Mouse (Mus musculus): Measurements from ENCODE around the gene Gm10447.

The Gm10447 gene

DNA sequence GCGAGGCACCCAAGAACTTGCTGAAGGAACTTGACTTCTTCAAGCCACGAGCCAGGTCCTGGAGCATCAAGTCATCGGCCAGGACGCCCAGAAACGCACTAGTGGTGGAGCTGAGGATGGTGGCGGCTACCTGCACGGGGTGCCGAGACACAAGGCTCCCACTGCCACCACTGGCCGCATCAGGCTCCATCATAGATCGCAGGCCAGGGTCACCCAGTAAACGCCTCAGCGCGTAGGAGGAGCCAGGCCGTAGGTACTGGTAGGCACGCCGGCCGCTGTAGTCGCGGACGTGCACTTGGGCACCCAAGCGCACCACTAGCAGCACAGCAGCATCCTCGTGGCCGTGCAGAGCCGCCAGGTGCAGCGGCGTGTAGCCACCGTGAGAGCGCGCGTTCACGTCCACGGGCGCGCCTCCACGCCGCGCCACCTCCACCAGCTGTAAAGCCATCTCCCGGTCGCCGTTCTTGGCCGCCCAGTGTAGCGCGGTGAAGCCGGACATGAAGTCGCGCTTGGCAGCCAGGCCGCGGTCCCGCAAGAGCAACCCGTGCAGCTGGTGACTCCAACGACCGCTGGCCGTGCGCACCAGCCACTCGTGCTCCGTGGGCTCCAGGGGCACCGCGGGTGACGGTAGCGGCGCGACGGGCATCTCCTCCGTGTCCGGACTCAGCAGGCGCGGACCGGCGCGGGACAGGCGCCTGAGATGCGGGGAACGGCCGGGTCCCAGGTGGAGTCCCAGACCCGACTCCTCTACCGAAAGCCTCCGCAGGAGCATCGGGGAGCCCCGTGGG, 21.7 kb upstream of the Gm10447 start:
- no peak for DNase-seq

DNA sequence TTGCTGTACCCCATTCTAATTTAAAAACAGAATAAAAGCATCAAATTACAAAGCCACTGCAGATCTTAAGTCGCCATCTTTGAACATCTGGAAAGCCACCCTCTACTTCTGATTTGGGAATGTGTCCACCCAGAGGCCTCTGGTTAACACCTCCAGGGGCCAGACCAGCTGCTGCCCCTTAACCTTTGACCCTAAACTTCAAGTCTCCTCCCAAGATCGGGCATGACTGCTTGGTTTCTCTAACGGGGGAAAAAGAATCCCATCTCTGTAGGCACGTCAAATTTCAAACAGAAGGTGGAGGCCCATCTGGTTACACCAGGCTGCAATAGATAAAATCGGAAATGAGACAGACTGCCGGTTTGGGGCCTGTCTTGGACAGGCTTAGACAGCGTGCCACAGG, 20.9 kb upstream of the Gm10447 start:
- DNase-seq: no peak

DNA sequence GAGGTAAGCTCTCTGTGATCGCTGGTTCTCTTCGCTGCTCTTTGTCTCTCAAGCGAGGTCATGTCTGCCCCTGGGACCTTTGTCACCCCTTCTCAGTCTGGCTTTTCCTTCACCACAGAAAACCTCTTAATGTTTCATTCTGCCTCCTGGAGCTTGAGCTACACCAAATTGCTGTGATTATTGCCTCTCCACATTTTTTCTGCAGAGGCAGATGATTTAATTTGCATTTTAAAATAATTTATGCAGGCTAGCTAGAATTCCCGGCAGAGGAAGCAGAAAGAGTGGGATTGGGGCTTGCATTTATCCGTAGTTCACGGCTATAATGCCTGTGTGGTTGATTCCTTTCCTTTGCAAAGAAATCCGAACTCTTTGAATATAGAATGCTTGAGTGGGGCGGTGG, 18.7 kb upstream of the Gm10447 start:
- DNase-seq: no peak

DNA sequence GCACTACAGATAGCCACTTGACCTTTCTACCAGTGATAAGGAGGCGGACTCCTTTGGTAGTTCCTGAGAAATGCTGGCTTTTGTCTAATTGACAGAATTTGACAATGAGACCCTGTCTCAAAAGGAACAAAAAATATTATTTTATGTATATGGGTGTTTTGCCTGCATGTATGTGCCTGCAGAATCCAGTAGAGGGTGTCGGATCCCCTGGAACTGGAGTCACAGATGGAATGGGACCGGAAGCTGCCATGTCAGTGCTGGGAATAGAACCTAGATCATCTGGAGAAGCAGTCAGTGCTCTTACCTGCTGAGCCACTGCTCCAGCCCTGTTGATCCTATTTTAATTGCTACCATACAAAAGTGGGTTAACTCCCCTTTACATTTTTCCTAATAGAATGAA, 15.8 kb upstream of the Gm10447 start:
- no peak for DNase-seq

DNA sequence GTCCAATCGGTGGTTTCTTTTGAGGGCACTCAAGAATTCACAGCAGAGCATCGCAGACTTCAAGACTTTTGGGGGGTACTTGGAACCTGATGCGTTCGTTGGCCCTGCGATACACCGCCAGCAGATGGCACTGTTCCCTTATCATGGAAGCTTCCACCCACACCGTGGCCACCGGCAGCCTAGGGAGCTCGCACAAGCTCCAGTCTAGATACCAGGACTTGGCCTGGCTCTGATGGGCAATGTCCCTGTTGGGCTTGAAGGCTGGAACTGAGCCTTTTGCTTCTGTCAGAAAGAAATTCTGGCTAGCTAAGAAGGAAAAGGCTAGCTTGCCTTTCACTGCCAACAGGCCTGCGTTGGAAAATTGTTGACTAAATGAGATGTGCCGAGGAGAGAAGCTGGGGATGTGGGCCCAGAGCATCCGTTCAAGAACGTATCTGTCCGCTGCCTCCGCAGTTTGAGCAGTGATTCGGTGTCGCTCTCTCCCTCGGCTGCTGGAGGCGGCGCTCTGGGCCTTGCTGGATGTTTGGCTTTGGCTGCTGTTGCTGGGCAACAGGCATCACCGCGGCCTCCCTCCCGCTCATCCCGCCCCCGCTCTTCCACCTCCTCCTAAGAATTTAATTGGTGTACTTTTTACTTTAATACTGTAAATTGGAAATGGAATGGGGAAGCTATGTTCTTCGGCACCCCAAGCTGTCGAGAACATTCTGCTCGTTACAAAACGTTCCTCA, 13.2 kb upstream of the Gm10447 start, which contains the start of gene Gm9837:
Gene Gm9837 (minus strand): TSS at position 512 of the 728 bp plus-strand sequence.
- peak; percentile 76 to 82 for DNase-seq

DNA sequence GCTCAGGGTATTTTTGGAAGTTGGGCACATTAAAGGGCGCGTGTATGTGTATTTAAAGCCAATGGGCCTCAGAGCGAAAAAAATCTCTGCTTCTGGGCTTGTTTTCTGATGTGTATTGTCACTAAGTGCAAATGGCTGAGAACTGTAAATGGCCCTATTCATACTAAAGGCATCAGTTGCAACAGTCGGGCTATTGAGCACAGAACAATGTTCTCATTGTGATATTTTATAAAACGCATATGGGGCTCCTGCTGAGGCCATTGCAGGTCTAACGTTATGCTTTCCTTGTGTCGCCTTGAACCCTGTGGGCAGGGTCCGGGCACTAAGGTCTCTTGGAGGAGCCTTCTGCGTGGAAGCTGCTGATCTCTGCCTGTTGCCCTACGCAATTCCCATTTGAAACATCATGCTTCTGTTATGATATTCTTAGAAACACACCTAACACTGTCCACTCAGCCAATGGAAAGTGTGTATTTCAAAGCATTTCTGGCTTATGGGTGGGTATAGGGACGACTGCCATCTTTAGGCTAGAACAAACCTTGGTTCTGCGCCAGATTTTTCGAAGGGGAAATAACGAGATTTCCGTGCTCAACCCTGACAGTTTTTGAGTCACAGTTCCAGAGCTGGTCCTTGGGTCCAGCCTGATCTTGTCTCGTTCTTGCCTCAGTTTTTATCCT, 12.5 kb upstream of the Gm10447 start:
- no peak for DNase-seq

DNA sequence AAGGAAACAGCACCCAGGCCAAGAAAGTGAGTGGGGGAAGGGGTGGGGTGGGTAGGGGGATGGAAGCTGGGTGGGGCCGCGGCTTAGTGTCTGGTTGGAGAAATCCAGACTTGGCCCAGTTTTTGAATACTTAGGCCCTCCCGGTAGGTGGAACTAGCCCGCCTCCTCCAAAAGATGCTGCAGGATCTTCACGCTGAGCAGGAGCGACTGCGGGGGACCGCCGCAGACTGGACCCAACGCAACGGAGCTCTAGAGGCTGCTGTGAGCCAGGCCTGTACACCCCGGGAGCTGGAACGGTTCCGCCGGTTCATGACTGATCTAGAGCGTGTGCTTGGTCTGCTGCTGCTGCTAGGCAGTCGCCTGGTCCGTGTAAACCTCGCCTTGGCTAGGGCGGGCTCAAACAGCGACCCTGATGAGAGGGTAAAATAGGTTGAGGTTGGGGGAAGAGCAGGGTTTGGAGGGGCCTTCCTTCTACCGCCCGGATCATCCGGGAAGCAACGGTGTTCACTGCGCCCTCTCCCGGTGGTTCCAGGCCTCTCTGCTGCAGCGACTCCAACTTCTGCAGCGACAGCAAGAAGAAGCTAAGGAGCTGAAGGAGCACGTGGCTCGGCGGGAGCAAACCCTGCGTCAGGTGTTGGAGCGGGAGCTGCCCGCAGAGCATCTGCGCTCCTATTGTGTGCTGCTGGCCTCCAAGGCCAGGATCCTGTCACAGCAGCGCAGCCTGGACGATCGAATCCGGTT, 9.5 kb upstream of the Gm10447 start:
- peak; percentile 50 to 54 for DNase-seq

DNA sequence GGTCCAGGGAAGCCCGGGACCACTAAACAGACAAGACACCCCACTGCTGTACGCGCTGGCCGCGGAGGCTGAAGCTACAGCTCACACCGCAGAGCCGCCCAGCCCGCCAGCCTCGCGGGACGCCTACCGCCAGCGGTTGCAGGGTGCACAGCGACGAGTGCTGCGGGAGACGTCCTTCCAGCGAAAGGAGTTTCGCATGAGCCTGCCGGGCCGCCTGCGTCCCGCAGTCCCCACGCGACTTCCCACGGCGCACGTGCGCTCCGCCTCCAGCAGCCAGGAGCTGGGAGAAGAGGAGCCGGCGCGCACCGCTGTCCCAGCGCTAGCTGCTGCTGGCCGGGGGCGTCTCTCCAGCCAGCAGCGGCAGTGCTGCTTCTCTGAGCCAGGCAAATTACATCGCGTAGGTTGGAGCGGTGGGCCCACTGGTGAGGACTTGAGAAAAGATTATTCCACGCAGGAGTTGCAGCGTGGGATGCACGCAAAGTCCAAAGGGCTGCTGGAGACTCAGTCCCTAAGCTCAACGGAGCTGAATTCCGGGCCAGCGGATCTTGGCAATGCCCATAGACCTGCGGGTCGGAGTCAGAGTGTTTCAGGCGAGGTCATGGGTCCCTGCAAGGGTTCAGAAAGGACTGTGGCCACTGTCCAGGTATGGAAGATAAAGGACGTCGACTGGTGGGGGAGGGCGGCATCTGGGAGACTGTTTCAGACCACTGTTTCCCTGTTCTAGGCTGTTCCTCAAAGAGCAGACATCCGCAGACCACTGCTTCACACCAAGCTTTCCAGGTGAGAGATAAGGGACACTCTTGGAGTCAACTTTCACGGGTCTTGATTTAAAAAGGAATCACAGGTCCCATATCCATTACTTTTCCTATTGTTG, 6.9 kb upstream of the Gm10447 start:
- DNase-seq: no peak

DNA sequence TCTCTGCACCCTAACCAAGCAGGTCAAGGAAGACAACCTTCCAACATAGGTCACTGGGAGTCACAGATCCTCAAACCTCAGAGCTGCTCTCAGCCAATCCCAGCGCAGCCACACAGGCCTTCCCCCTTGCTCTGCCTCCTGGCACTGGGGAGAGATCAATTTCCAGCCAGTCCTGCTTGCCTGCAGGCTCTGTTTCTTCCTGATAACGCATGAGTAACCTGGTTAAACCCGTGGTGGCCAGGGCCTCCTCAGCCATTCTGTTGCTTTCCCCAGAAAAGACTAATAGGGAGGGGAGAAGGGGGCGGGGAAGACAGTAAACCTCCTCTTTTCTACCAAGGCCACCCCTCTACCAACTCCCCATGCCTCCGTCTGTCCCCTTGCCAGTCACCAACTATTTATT, 4.8 kb upstream of the Gm10447 start:
- DNase-seq: no peak

DNA sequence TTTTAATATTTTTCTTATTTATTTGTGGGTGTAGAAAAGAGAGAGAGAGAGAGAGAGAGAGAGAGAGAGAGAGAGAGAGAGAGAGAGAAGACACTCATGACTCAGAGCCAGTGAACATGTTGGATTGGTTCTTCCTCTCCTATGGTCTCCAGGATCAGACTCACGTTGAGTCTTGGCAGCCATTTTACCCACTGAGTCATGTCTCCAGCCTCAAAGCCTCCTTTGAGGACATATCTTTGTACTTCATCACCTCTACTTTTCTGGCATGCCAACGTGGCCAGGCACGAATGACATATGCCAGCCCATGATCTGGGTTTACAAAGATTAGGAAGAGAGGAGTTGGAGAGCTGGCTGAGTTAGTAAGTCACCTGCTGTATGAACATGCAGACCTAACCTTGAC, 3.3 kb upstream of the Gm10447 start:
- no peak for DNase-seq

DNA sequence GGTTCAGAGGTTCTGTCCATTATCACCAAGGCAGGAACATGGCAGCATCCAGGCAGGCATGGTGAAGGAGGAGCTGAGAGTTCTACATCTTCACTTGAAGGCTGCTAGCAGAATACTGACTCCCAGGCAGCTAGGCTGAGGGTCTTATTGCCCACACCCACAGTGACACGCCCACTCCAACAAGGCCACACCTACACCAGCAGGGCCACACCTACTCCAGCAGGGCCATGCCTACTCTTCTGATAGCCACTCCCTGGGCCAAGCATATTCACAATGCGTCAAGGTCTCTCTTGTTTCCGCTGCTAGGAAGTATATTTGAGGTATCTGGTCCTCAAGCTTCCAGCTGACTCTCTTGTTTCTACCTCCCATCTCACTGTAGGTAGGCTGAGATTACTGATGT, 2.1 kb upstream of the Gm10447 start:
- no peak for DNase-seq

DNA sequence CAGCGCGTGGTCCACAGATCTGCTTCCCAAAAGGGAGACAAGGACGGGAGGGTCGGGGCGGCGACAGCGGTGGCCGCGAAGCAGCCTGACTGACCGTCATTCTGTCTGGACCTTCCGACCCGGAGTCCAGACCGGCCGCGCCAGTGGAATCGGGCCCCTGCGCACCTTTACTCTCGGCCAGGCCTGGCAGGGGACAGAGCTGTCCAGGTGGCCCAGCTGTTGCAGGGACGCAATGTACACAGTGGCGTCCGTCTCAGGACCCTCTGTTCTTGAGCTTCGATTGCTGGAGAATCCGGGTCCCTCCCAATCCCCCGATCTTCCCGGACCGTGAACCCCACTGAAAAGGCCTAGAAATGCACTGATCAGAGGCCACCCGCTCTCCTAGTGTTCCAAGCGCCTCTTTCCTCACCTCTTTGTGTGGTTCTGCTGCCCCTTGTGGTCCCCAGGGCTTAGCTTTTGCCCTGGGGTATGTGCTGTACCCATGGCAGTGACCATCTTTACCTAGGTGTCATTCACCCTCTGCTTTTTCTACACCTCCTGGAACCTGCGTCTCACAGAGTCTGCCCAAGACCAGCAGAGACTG, 553 bp upstream of the Gm10447 start:
- no peak for DNase-seq

DNA sequence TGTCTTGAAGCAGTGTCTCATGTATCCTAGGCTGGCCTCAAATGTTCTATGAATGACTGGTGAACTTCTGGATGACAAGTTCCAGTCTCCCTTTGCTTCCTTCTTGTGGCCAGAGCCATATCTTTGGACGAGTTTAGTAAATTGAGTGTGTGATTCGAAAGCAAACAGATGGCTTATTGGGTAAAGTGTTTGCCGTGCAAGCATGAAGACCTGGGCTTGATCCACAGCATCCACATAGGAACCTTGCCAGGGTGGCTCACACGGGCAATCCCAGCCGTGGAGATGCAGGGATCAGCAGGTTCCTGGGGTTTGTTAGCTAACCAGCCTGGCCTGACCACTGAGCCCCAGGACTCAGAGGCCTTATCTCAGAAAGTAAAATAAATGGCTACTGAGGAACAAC, 3.9 kb downstream of the Gm10447 start:
- DNase-seq: no peak

DNA sequence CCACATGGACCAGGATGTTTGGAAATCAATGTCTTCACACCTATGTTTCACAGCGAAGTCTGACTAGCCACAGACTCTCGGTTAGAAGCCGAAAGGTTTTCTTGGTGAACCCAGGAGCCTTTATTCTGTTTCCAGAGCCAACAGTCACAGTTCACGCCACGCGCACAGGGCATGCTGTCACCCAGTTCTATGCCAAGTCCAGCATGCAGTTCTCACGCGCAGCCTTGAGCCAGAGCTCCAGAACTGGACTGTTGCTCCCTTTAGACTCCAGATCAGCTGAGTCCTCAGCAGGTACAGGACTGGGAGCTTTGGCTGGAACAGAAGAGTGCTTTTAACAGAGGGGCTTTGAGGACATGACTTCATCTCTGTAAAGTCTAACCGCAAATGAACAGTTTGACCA, 4.5 kb downstream of the Gm10447 start:
- DNase-seq: no peak

DNA sequence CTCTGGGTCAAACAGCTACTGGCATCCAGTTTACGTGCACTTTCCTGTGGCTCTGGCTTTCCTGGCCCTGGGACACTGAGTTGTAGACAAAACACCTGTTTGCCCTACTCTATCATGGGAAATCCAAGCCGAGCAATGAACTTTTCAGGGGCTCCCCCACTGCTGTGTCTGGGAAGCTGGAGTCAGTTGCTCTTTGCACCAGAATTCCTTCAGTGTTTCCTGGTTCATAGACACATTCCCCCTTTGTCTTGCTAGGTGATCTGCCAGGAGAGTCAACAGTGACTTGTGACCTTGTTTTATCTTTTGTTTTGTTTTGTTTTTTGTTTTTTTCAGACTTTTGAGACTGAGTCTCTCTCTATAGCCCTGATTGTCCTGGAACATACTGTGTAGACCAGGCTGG, 5.5 kb downstream of the Gm10447 start:
- DNase-seq: no peak

DNA sequence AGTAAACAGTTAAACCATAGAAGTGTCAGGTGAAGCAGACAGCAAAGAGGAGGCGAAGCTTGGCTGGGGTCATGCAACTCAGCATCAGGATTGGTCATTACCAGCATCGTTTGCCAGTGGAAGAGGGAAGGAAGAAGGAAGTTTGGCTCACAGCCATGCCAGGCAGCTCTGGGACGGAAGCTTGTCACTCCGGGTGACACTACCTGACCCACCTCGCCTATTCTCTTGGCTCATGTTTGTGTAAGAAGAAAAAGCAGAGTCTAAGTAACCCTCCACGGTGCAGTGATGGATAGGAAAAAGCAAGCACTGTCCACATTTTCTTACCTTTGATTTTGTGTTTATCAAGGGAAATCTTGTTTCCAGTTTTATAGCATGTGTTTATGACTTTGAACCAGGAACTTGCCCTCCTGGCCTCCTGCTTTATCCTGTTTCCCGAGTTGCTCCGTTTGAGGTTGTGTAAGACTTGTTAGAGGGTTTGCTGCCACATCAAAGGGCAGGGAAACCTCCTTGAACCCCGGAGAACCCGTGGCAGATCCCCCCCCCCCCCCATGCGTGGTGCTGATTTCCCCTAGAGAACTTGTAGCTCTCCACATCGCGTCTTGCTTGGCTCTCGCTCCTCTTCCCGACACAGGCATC, 6.7 kb downstream of the Gm10447 start:
- peak; percentile 19 to 39 for DNase-seq

DNA sequence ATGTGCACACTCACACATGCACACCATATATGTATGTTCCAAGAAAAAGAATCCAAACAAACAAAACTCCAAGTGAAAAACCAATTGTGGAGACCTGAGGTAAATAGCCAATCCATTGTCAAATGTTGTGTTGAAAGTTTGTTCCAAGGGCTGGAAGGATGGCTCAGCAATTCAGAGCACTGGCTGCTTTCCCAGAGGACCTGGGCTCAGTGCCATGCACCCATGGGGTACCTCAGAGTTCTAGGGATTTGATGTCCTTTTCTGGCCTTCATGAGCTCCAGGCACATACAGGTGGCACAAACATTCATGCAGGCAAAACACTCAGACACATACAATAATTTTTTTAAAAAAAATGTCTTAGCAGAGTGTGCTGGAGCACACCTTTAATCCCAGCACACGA, 8.4 kb downstream of the Gm10447 start:
- DNase-seq: no peak

DNA sequence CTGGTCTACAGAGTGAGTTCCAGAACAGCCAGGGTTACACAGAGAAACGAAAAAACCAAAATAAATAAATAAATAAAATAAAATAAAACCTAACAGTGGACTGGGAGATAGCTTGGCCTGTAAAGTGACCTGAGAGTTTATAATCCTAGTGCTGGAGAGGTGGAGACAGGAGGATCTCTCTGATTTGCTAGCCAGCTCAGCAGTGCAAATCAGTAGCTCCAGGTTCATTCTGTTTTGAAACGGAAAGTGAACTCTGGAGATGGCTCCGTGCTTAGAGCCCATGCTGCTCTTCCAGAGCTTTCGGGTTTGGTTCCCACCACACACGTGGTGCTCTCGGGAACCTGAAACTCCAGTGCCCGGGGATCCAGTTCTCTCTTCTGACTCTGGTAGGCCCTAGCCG, 8.9 kb downstream of the Gm10447 start:
- DNase-seq: no peak

DNA sequence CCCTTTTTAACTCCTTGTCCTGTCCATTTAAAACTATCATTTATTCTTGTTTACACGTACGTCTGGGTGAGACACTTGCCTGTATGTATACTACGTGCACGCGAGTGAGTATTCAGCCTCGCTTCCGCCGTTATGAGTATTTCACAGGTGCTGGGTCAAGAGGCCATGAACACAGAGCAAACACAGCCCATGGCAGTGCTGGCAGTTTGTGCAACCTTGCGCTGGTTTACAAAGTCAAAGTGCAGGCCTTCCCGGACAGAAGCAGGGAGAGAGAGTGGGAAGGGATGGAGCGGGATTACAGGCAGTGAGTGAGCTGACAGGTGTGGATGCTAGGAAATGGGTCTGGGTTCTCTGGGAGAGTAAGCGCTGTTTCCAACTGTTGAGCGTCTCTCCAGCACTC, 10.7 kb downstream of the Gm10447 start:
- DNase-seq: no peak

DNA sequence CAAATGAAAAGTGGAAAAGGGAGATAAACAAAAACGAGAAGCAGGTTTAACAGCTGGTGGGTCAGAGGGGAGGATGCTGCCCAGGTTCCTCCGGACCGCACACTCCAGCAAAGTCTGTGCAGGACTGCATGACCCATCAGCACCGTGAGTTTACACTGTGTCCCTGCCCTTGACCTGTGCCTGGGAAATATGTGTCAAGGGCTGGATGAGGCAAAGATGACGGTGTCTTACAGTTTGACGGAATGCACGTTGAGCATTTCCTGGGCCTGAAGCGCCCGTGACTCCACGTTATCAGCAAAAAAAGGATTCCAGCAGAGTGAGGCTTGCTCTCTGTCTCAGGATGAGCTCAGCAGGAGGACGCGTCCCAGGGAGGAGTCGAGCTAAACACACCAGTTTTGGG, 11.3 kb downstream of the Gm10447 start:
- no peak for DNase-seq

DNA sequence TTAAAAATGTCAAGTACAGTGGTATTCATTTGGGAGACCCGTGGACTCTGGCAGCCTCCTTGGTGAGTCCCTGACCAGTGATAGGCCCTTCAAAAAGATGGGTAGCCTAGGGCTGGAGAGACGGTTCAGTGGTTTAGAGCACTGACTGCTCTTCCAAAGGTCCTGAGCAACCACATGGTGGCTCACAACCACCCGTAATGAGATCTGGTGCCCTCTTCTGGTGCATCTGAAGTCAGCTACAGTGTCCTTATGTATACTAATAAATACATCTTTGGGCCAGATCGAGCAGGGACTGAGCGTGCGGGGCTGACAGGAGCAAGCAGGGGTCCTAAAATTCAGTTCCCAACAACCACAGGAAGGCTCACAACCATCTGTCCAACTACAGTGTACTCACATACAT, 13.0 kb downstream of the Gm10447 start:
- peak; percentile 37 to 41 for DNase-seq
